Comparison of ENCODE assay signal across 26 mouse cellular contexts in genomic region chr2:127632601-127633000, GRCm38 (mm10). TPM values are rescaled to one million over a fixed set of nuclear protein-coding genes. Genes with fewer than 3 reads are reported as not detected.
DNase-seq lines count a peak whose midpoint lies in the region; ATAC-seq and TF ChIP-seq lines count a peak whose summit lies in the region.
"Had no signal": no experiment of that assay in that cellular context is flagged by ENCODE, and none has a peak within 500 bp of the region (broad histone marks: within the 10 kb centered on the region; RNA-seq: fewer than 3 reads in every experiment).

No protein-coding gene starts in this region.

- H3K9me3 ChIP-seq in MEL (replicated peaks; ENCODE audit: insufficient read depth, low read length), result no peaks in the 10 kb centered on the region
- H3K9me3 ChIP-seq in kidney, embryonic 14.5 days (ENCODE audit: control insufficient read depth, low read length), result no peaks in the 10 kb centered on the region
- H3K9me3 ChIP-seq in forebrain, embryonic 16.5 days (ENCODE audit: control insufficient read depth, low read length), result no peaks in the 10 kb centered on the region
- H3K9me3 ChIP-seq: embryonic facial prominence, embryonic 13.5 days; embryonic facial prominence, embryonic 15.5 days; forebrain, embryonic 10.5 days; forebrain, embryonic 12.5 days; G1E had no signal

- no peak overlapping the region for H3K27ac ChIP-seq in MEL (ENCODE audit: control insufficient read depth, low read depth, low read length)
- no peak overlapping the region for H3K27ac ChIP-seq in kidney, embryonic 14.5 days (ENCODE audit: low read depth, low read length)
- no peak overlapping the region for H3K27ac ChIP-seq in forebrain, embryonic 16.5 days (ENCODE audit: low read length)
- H3K27ac ChIP-seq: embryonic facial prominence, embryonic 13.5 days; embryonic facial prominence, embryonic 15.5 days; forebrain, embryonic 10.5 days; forebrain, embryonic 12.5 days had no signal

- H3K4me2 ChIP-seq in kidney, embryonic 14.5 days (replicated peaks; ENCODE audit: low read depth, low read length), result no peak overlapping the region
- H3K4me2 ChIP-seq in forebrain, embryonic 16.5 days (ENCODE audit: low read length), result no peak overlapping the region
- H3K4me2 ChIP-seq: embryonic facial prominence, embryonic 13.5 days; embryonic facial prominence, embryonic 15.5 days; forebrain, embryonic 12.5 days had no signal

- no peak for TF ChIP-seq EP300 in MEL (IDR thresholded peaks at IDR 0.05; ENCODE audit: low read depth in 1 of 2, low read length in 2 of 2)

- H3K79me2 ChIP-seq in MEL (ENCODE audit: control insufficient read depth, insufficient read depth, low read length, poor library complexity), result no peaks in the 10 kb centered on the region

- TF ChIP-seq RAD21 in MEL (IDR thresholded peaks at IDR 0.05; ENCODE audit: low read depth, low read length), result no peak

- TF ChIP-seq POLR2A in MEL (IDR thresholded peaks at IDR 0.05; ENCODE audit: control insufficient read depth in 1 of 2, insufficient read depth in 1 of 2, low read depth in 1 of 2, low read length in 2 of 2, poor library complexity in 1 of 2), result no peak

- no peaks in the 10 kb centered on the region for H3K36me3 ChIP-seq in MEL (ENCODE audit: control insufficient read depth in 1 of 2, insufficient read depth in 2 of 2, low read length in 2 of 2)
- H3K36me3 ChIP-seq in kidney, embryonic 14.5 days (ENCODE audit: control insufficient read depth, insufficient read depth, low read length), result no peaks in the 10 kb centered on the region
- no peaks in the 10 kb centered on the region for H3K36me3 ChIP-seq in forebrain, embryonic 16.5 days (ENCODE audit: control insufficient read depth, insufficient read depth)
- H3K36me3 ChIP-seq: embryonic facial prominence, embryonic 13.5 days; embryonic facial prominence, embryonic 15.5 days; forebrain, embryonic 10.5 days; forebrain, embryonic 12.5 days; G1E had no signal

- H3K9ac ChIP-seq in MEL (ENCODE audit: control insufficient read depth, low read depth, low read length, poor library complexity, severe bottlenecking), result no peak overlapping the region
- no peak overlapping the region for H3K9ac ChIP-seq in kidney, embryonic 14.5 days (ENCODE audit: low read depth, low read length)
- H3K9ac ChIP-seq in forebrain, embryonic 16.5 days (replicated peaks; ENCODE audit: low read depth, low read length), result no peak overlapping the region
- H3K9ac ChIP-seq: embryonic facial prominence, embryonic 13.5 days; embryonic facial prominence, embryonic 15.5 days; forebrain, embryonic 12.5 days; forebrain, postnatal 0 days had no signal

- H3K4me3 ChIP-seq in MEL (ENCODE audit: control insufficient read depth in 1 of 2, insufficient read depth in 1 of 2, low read depth in 2 of 2, low read length in 2 of 2), result no peak overlapping the region
- no peak overlapping the region for H3K4me3 ChIP-seq in kidney, embryonic 14.5 days (ENCODE audit: low read length)
- H3K4me3 ChIP-seq in forebrain, embryonic 16.5 days (replicated peaks; ENCODE audit: low read length), result no peak overlapping the region
- H3K4me3 ChIP-seq: embryonic facial prominence, embryonic 13.5 days; embryonic facial prominence, embryonic 15.5 days; erythroblast, embryonic 14.5 days; forebrain, embryonic 10.5 days; forebrain, embryonic 12.5 days had no signal

- H3K4me1 ChIP-seq in MEL (ENCODE audit: control insufficient read depth in 1 of 2, insufficient read depth in 2 of 2, low read length in 2 of 2), result no peaks in the 10 kb centered on the region
- H3K4me1 ChIP-seq in kidney, embryonic 14.5 days (ENCODE audit: control insufficient read depth, insufficient read depth, low read length), result no peaks in the 10 kb centered on the region
- peaks cover 5% of the 10 kb centered on the region for H3K4me1 ChIP-seq in forebrain, embryonic 16.5 days (replicated peaks; ENCODE audit: control insufficient read depth, insufficient read depth, low read length)
- H3K4me1 ChIP-seq: embryonic facial prominence, embryonic 13.5 days; embryonic facial prominence, embryonic 15.5 days; forebrain, embryonic 12.5 days had no signal

- TF ChIP-seq CTCF in MEL (IDR thresholded peaks at IDR 0.05 in 2 of 3, conservative IDR thresholded peaks at IDR 0.05 in 1 of 3; ENCODE audit: control insufficient read depth in 1 of 3, insufficient read depth in 1 of 3, low read depth in 2 of 3, low read length in 3 of 3, poor library complexity in 1 of 3, severe bottlenecking in 1 of 3), result no peak

- DNase-seq in ES-CJ7 (ENCODE audit: low read depth, low spot score) (peak; percentile 21), MEL (ENCODE audit: low read depth, low spot score) (peak; percentile 13), R1 (ENCODE audit: low read depth, low spot score) (peak; percentile 70)
- DNase-seq in yolk sac, embryonic 10.5 days (ENCODE audit: low spot score), result no peak
- DNase-seq: adrenal gland, adult 8-10 months; adrenal gland, postnatal 14 days; adrenal gland, postnatal 36 days; cerebellum, adult 11-12 months; cerebellum, adult 8-10 months; cerebellum, adult 9-11 months; cerebellum, postnatal 14 days; cerebellum, postnatal 36 days; embryo, embryonic 11 days; forebrain, postnatal 0 days had no signal

- H3K27me3 ChIP-seq in MEL (ENCODE audit: control insufficient read depth in 1 of 2, insufficient read depth in 2 of 2, low read length in 2 of 2), result peaks cover 3 to 13% of the 10 kb centered on the region in 2 experiments
- H3K27me3 ChIP-seq in kidney, embryonic 14.5 days (ENCODE audit: control insufficient read depth, insufficient read depth, low read length), result no peaks in the 10 kb centered on the region
- no peaks in the 10 kb centered on the region for H3K27me3 ChIP-seq in forebrain, embryonic 16.5 days (replicated peaks; ENCODE audit: control insufficient read depth, insufficient read depth, low read length)
- H3K27me3 ChIP-seq: embryonic facial prominence, embryonic 13.5 days; embryonic facial prominence, embryonic 15.5 days; forebrain, embryonic 12.5 days; Patski had no signal

- 68% methylated on average over 2 of the region's 2 CpGs for WGBS in kidney, embryonic 14.5 days
- 72% methylated on average over 2 of the region's 2 CpGs for WGBS in forebrain, embryonic 16.5 days

- no peak for ATAC-seq in kidney, embryonic 14.5 days (ENCODE audit: low FRiP score, low TSS enrichment)
- ATAC-seq in forebrain, embryonic 16.5 days, result no peak
- ATAC-seq: activated CD4-positive, CD25-positive, alpha-beta regulatory T cell, adult 4 months; forebrain, embryonic 14.5 days; forebrain, postnatal 0 days; Patski had no signal

TF ChIP-seq in MEL, 35 proteins besides CTCF, POLR2A, EP300 and RAD21:
- TF ChIP-seq GATA1 (IDR thresholded peaks at IDR 0.05; ENCODE audit: low read depth, low read length) (no peak), ZC3H11A (IDR thresholded peaks at IDR 0.05; ENCODE audit: low read depth, low read length) (no peak), MYC (IDR thresholded peaks at IDR 0.05; ENCODE audit: low read depth, low read length) (no peak), UBTF (IDR thresholded peaks at IDR 0.05; ENCODE audit: borderline replicate concordance, insufficient read depth, low read depth, low read length) (no peak), SMC3 (IDR thresholded peaks at IDR 0.05; ENCODE audit: low read depth, low read length) (no peak), ZMIZ1 (IDR thresholded peaks at IDR 0.05; ENCODE audit: low read depth, low read length) (no peak), GABPA (IDR thresholded peaks at IDR 0.05; ENCODE audit: low read depth, low read length) (no peak), MAX (IDR thresholded peaks at IDR 0.05; ENCODE audit: low read length) (no peak), ELF1 (IDR thresholded peaks at IDR 0.05; ENCODE audit: low read depth, low read length) (no peak), KAT2A (conservative IDR thresholded peaks at IDR 0.05; ENCODE audit: low read depth, low read length) (no peak), TAL1 (IDR thresholded peaks at IDR 0.05; ENCODE audit: low read length) (no peak), USF1 (IDR thresholded peaks at IDR 0.05; ENCODE audit: low read depth, low read length) (no peak), MXI1 (IDR thresholded peaks at IDR 0.05; ENCODE audit: low read depth, low read length) (no peak), POLR2AphosphoS2 (IDR thresholded peaks at IDR 0.05; ENCODE audit: low read length) (no peak), HCFC1 (IDR thresholded peaks at IDR 0.05; ENCODE audit: low read depth, low read length) (no peak), SIN3A (IDR thresholded peaks at IDR 0.05; ENCODE audit: low read length) (no peak), TBP (IDR thresholded peaks at IDR 0.05; ENCODE audit: low read depth, low read length) (no peak), TCF12 (IDR thresholded peaks at IDR 0.05; ENCODE audit: low read depth, low read length) (no peak)
TF ChIP-seq in MEL: peak in this region for 0.

RNA-seq across cellular contexts. Expression of gene Mal, which starts 23.9 kb away (rescaled TPM):
- not detected in 2 replicates for total RNA-seq in MEL (2012; rRNA removed)
- polyA plus RNA-seq in MEL (2012; ENCODE audit: insufficient read depth in 1 of 2, insufficient read length in 2 of 2, low read depth in 1 of 2, low replicate concordance in 2 of 2, missing spikeins in 1 of 2), result not detected
- polyA plus RNA-seq in kidney, embryonic 14.5 days (2014; fragmentation: Nextera tagmentation; extraction: Ambion mirVana), result 21.4 and 33.2 TPM in 2 replicates
- 0.72 and 1.8 TPM in 2 replicates for polyA plus RNA-seq in forebrain, embryonic 16.5 days (2015; fragmentation: Nextera tagmentation; extraction: Ambion mirVana)
- total RNA-seq: common myeloid progenitor, adult 5-6 weeks; G1E had no signal
- polyA plus RNA-seq: activated CD4-positive, CD25-positive, alpha-beta regulatory T cell, adult 4 months; erythroblast, embryonic 14.5 days; G1E had no signal

RNA-seq across cellular contexts. Expression of gene Mrps5, which starts 45.6 kb away (rescaled TPM):
- total RNA-seq in MEL (2012; rRNA removed), result 124 and 133 TPM in 2 replicates
- polyA plus RNA-seq in MEL (2012; ENCODE audit: insufficient read depth in 1 of 2, insufficient read length in 2 of 2, low read depth in 1 of 2, low replicate concordance in 2 of 2, missing spikeins in 1 of 2), result 1,000 to 10,000 TPM in 1 of 2 experiments, 100 to 1,000 TPM in 1; 124 to 1,057 TPM
- polyA plus RNA-seq in kidney, embryonic 14.5 days (2014; fragmentation: Nextera tagmentation; extraction: Ambion mirVana), result 142 and 146 TPM in 2 replicates
- 173 and 184 TPM in 2 replicates for polyA plus RNA-seq in forebrain, embryonic 16.5 days (2015; fragmentation: Nextera tagmentation; extraction: Ambion mirVana)

RNA-seq across cellular contexts. Expression of gene Zfp661, which starts 45.7 kb away (rescaled TPM):
- 2.7 and 4.2 TPM in 2 replicates for total RNA-seq in MEL (2012; rRNA removed)
- 1 to 10 TPM in 1 of 2 experiments, not detected in 1; 5.9 TPM for polyA plus RNA-seq in MEL (2012; ENCODE audit: insufficient read depth in 1 of 2, insufficient read length in 2 of 2, low read depth in 1 of 2, low replicate concordance in 2 of 2, missing spikeins in 1 of 2)
- 2.8 and 5.7 TPM in 2 replicates for polyA plus RNA-seq in kidney, embryonic 14.5 days (2014; fragmentation: Nextera tagmentation; extraction: Ambion mirVana)
- polyA plus RNA-seq in forebrain, embryonic 16.5 days (2015; fragmentation: Nextera tagmentation; extraction: Ambion mirVana), result 11.0 and 11.7 TPM in 2 replicates
- polyA plus RNA-seq: erythroblast, embryonic 14.5 days had no signal
